Mouse (Mus musculus) cerebellum, adult 2 months (tissue): ENCODE results near the gene Irs2. TPM values are rescaled to one million over a fixed set of nuclear protein-coding genes. Genes with fewer than 3 reads are reported as not detected.

Experiments used
- DNase-seq, 2 experiments: peaks; one replicate each; pipeline ENCODE4 v3.0.0; 2021
- H3K27ac ChIP-seq: fragments of 200-500 bp; 2 replicates; pipeline ENCODE4 v1.5.1; 2012; ENCODE audit warnings: low read length, control low read depth, inconsistent platforms; ENCODE audit not compliant: insufficient read depth
- H3K27me3 ChIP-seq: fragments of 200-500 bp; 2 replicates; pipeline ENCODE4 v1.6.1; 2012; ENCODE audit warnings: inconsistent platforms, mild to moderate bottlenecking, low read length, moderate library complexity; ENCODE audit not compliant: control insufficient read depth, insufficient read depth
- H3K4me1 ChIP-seq: fragments of 200-500 bp; 2 replicates; pipeline ENCODE4 v1.6.1; 2011; ENCODE audit warnings: low read length; ENCODE audit not compliant: control insufficient read depth, insufficient read depth
- H3K4me3 ChIP-seq: fragments of 200-500 bp; replicated peaks from 2 replicates; pipeline ENCODE3; 2011; ENCODE audit warnings: mild to moderate bottlenecking, low read depth, low read length, control low read depth; ENCODE audit not compliant: insufficient read depth
- CTCF ChIP-seq: fragments of 200-500 bp; IDR thresholded peaks from 2 replicates; pipeline ENCODE4 v1.5.1; 2011; ENCODE audit warnings: low read depth, mild to moderate bottlenecking, control low read depth, low read length, moderate library complexity, borderline replicate concordance; ENCODE audit not compliant: insufficient read depth
- POLR2A ChIP-seq: fragments of 200-500 bp; IDR thresholded peaks from 2 replicates; pipeline ENCODE4 v1.6.1; 2011; ENCODE audit warnings: low read length, control low read depth, borderline replicate concordance; ENCODE audit not compliant: insufficient read depth
- WGBS: fragments of 180-500 bp; shearing (Covaris S2); methylation state at CpG from one replicate; pipeline ENCODE4 v1.1.7; 2018; 5-methylcytosine and 5-hydroxymethylcytosine counted together
- polyA plus RNA-seq: library from polyadenylated mRNA; depleted of rRNA; stranded (reverse); fragments of >200 nt; gene quantifications from 2 replicates; pipeline ENCODE4 v1.2.3, GENCODE M21; 2012

Irs2 gene
- polyA plus RNA-seq, 1 experiment: 26.2 TPM

GRCm38 (mm10) chr8:10936646-10937045, 71.6 kb downstream of the Irs2 start:
- H3K27me3 ChIP-seq: no peaks in the 10 kb centered on the region
- TF ChIP-seq POLR2A (no peak), CTCF (no peak)
- no peak overlapping the region for H3K27ac ChIP-seq
- WGBS: 88% methylated on average over 9 of the region's 9 CpGs
- no peak for DNase-seq
- no peaks in the 10 kb centered on the region for H3K4me1 ChIP-seq
- no peak overlapping the region for H3K4me3 ChIP-seq

GRCm38 (mm10) chr8:10935231-10935630, 73.0 kb downstream of the Irs2 start:
- Histone ChIP-seq H3K27me3 (no peaks in the 10 kb centered on the region), H3K27ac (no peak overlapping the region), H3K4me3 (no peak overlapping the region), H3K4me1 (no peaks in the 10 kb centered on the region)
- no peak for DNase-seq
- no peak for TF ChIP-seq CTCF
- TF ChIP-seq POLR2A: no peak
- WGBS: 70% methylated on average over 8 of the region's 8 CpGs
